10 mouse cellular contexts compared by ENCODE assay signal in the genomic region with DNA sequence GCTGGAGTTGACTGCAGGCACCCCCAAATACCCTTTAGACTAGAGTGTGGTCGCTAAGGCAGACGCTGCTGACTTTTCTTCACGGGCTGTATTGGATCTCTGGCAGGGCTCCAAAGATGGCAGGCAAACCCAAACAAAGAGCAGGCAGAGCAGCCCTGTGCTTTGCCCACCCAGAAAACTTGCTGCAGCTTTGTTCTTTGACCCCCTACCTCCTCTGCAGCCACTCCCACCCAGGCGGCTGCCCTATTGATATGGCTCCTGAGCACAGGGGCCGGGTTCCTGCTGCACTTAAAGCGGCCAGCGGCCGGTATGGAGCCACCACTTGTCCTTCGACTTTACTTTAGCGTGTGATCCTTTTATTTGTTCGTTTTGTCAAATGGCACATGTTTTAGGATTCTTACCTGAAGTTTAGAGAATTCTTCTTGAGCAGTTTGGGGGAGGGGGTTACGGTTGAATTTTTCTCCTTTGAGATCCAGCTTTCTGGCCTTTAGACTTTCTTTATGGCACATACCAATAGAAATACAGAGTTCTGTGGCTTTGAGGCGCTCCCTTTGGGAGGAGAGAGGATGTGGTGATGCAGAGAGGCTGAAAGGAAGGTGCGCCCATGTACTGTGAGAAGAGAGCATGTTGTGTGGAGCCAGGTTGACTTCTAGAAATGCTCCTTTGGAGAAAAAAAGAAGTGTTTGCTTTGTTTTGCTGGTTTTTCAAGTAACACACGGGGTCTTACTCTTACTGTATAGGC. TPM values are rescaled to one million over a fixed set of nuclear protein-coding genes. Genes with fewer than 3 reads are reported as not detected.
DNase-seq lines count a peak whose midpoint lies in the region; ATAC-seq and TF ChIP-seq lines count a peak whose summit lies in the region.
"Had no signal": no experiment of that assay in that cellular context is flagged by ENCODE, and none has a peak within 500 bp of the region (broad histone marks: within the 10 kb centered on the region; RNA-seq: fewer than 3 reads in every experiment).

No protein-coding gene starts in this region.

- no peak for TF ChIP-seq EP300 in lung, postnatal 0 days (IDR thresholded peaks at IDR 0.05)

- TF ChIP-seq CTCF in lung, postnatal 0 days (IDR thresholded peaks at IDR 0.05): no peak
- TF ChIP-seq CTCF in brain, embryonic 14.5 days (IDR thresholded peaks at IDR 0.05; ENCODE audit: borderline replicate concordance, extremely low read depth, insufficient read depth, insufficient read length): no peak

- 40% methylated on average over 15 of the region's 15 CpGs for WGBS in forebrain, embryonic 14.5 days
- WGBS in forebrain, embryonic 12.5 days: 36% methylated on average over 15 of the region's 15 CpGs
- WGBS in lung, postnatal 0 days: 41% methylated on average over 15 of the region's 15 CpGs

- no peak overlapping the region for H3K27ac ChIP-seq in forebrain, embryonic 14.5 days (ENCODE audit: low read depth, low read length)
- no peak overlapping the region for H3K27ac ChIP-seq in forebrain, embryonic 12.5 days
- no peak overlapping the region for H3K27ac ChIP-seq in lung, postnatal 0 days (ENCODE audit: low read length)

- TF ChIP-seq POLR2A in brain, embryonic 14.5 days (IDR thresholded peaks at IDR 0.05; ENCODE audit: borderline replicate concordance, extremely low read depth, insufficient read depth, insufficient read length, poor library complexity, severe bottlenecking): no peak

- H3K9ac ChIP-seq in forebrain, embryonic 14.5 days (ENCODE audit: low read length): no peak overlapping the region
- H3K9ac ChIP-seq in forebrain, embryonic 12.5 days: no peak overlapping the region
- H3K9ac ChIP-seq in lung, postnatal 0 days (replicated peaks; ENCODE audit: low read depth): no peak overlapping the region

- H3K4me1 ChIP-seq in forebrain, embryonic 14.5 days (ENCODE audit: control insufficient read depth, insufficient read depth, low read length): no peaks in the 10 kb centered on the region
- H3K4me1 ChIP-seq in forebrain, embryonic 12.5 days: peaks cover 12% of the 10 kb centered on the region; the same call in 1 of the 2 replicates
- H3K4me1 ChIP-seq in lung, postnatal 0 days (ENCODE audit: insufficient read depth, low read depth, low read length): no peaks in the 10 kb centered on the region

- peak; percentile 37; the same call in 1 of the 2 replicates for ATAC-seq in forebrain, embryonic 14.5 days
- no peak for ATAC-seq in forebrain, embryonic 12.5 days (ENCODE audit: low FRiP score)
- no peak for ATAC-seq in lung, postnatal 0 days

- no peak overlapping the region for H3K4me2 ChIP-seq in forebrain, embryonic 14.5 days (ENCODE audit: low read length)
- H3K4me2 ChIP-seq in forebrain, embryonic 12.5 days: no peak overlapping the region
- H3K4me2 ChIP-seq in lung, postnatal 0 days (replicated peaks; ENCODE audit: low read depth, low read length): no peak overlapping the region

- peaks cover 45% of the 10 kb centered on the region for H3K36me3 ChIP-seq in forebrain, embryonic 14.5 days (ENCODE audit: control insufficient read depth, insufficient read depth, low read length)
- H3K36me3 ChIP-seq in forebrain, embryonic 12.5 days (replicated peaks): peaks cover 37% of the 10 kb centered on the region
- no peaks in the 10 kb centered on the region for H3K36me3 ChIP-seq in lung, postnatal 0 days (ENCODE audit: insufficient read depth, low read length)

- no peak overlapping the region for H3K4me3 ChIP-seq in forebrain, embryonic 14.5 days (ENCODE audit: low read depth, low read length)
- H3K4me3 ChIP-seq in forebrain, embryonic 12.5 days (replicated peaks): no peak overlapping the region
- H3K4me3 ChIP-seq in lung, postnatal 0 days (ENCODE audit: low read depth, low read length): no peak overlapping the region
- H3K4me3 ChIP-seq: erythroblast, embryonic 14.5 days had no signal

- no peaks in the 10 kb centered on the region for H3K27me3 ChIP-seq in forebrain, embryonic 14.5 days (replicated peaks; ENCODE audit: control insufficient read depth, insufficient read depth, low read length)
- no peaks in the 10 kb centered on the region for H3K27me3 ChIP-seq in forebrain, embryonic 12.5 days
- no peaks in the 10 kb centered on the region for H3K27me3 ChIP-seq in lung, postnatal 0 days (replicated peaks; ENCODE audit: insufficient read depth, low read length)

- H3K9me3 ChIP-seq in forebrain, embryonic 14.5 days (replicated peaks; ENCODE audit: control insufficient read depth, low read length): no peaks in the 10 kb centered on the region
- H3K9me3 ChIP-seq in forebrain, embryonic 12.5 days: no peaks in the 10 kb centered on the region
- no peaks in the 10 kb centered on the region for H3K9me3 ChIP-seq in lung, postnatal 0 days (ENCODE audit: low read length)

- DNase-seq in forebrain, embryonic 14.5 days (ENCODE audit: low spot score): peak; percentile 35
- DNase-seq in lung, postnatal 0 days (ENCODE audit: low spot score): peak; percentile 7
- DNase-seq in lung, adult 18-20 months: no peak
- peak; percentile 40 for DNase-seq in brain, embryonic 14.5 days (ENCODE audit: low read depth)
- DNase-seq in kidney, postnatal 4 days: peak; percentile 14 to 41
- DNase-seq in adrenal gland, adult (ENCODE audit: inconsistent age in 2 of 2, low spot score in 1 of 2): no peak
- DNase-seq in spleen, postnatal 10 days (ENCODE audit: low spot score in 2 of 2): no peak
- DNase-seq: heart, postnatal 4 days had no signal

RNA-seq across cellular contexts. Expression of a gene that starts 24.8 kb away (rescaled TPM):
- 4.7 and 6.6 TPM in 2 replicates for polyA plus RNA-seq in forebrain, embryonic 14.5 days (2014; fragmentation: Nextera tagmentation; extraction: Ambion mirVana)
- 6.4 and 6.7 TPM in 2 replicates for polyA plus RNA-seq in forebrain, embryonic 12.5 days (2016; fragmentation: Nextera tagmentation; extraction: Ambion mirVana)
- 3.1 and 3.7 TPM in 2 replicates for polyA plus RNA-seq in lung, postnatal 0 days (2015; fragmentation: Nextera tagmentation; extraction: Ambion mirVana)
- 5.1 and 11.3 TPM in 2 replicates for polyA plus RNA-seq in brain, embryonic 14.5 days (2012; rRNA removed)

Comparison
In these comparisons a context has a peak if more than half of its experiments do, and no peak if none do; other contexts are left out.
1. DNase-seq: peak in forebrain, embryonic 14.5 days (single experiment), lung, postnatal 0 days (single experiment), brain, embryonic 14.5 days (single experiment) and kidney, postnatal 4 days (2 of 2); none in lung, adult 18-20 months (0 of 2), adrenal gland, adult (0 of 2) and spleen, postnatal 10 days (0 of 2).